Mouse (Mus musculus) common myeloid progenitor, adult 5-6 weeks (primary cell): ENCODE measurements around the gene Pip4k2a. TPM values are rescaled to one million over a fixed set of nuclear protein-coding genes. Genes with fewer than 3 reads are reported as not detected.
A peak's percentile ranks its signal among the peaks of the same experiment; 100 is the strongest.
"Not testable (repeated sequence)": the region's sequence is repeated elsewhere in the genome, so short reads cannot be mapped to it uniquely, and the experiment has no call there.

ENCODE experiments used
- ATAC-seq: replicated peaks from 2 replicates; pipeline ENCODE4 v1.8.0; 2016; ENCODE audit warnings: low read depth, mild to moderate bottlenecking, moderate TSS enrichment, inconsistent platforms; ENCODE audit not compliant: poor library complexity, severe bottlenecking
- total RNA-seq: library from RNA; stranded (forward); fragments of 200-1000, 187-1606 nt; gene quantifications from 2 replicates; pipeline ENCODE4 v1.2.3, GENCODE M21; 2017

Gene Pip4k2a
- total RNA-seq, 1 experiment from 2014 or later: 51.8 TPM

- ATAC-seq: no peak
Observed at GRCm38 (mm10) chr2:18909713-18910112, 88.2 kb downstream of the Pip4k2a start.

DNA sequence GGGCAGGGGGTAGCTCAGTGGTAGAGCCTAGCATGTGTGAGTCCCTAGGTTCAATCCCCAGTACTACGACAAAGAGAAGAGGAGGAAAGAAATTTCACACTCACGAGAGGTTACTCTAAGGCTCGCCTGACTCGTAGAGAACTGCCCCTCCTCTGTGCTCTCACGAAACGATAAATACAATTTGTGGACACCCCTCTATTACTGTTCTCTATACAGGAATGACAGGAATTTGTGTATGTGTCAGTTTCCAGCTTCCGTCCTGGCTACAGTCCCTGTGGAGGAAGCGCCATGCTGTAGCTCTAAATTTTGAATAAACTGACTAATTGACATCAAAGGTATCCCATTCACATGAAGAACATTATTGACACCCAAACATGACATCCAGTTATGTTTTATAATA, 90.7 kb downstream of the Pip4k2a start:
- ATAC-seq: no peak

DNA sequence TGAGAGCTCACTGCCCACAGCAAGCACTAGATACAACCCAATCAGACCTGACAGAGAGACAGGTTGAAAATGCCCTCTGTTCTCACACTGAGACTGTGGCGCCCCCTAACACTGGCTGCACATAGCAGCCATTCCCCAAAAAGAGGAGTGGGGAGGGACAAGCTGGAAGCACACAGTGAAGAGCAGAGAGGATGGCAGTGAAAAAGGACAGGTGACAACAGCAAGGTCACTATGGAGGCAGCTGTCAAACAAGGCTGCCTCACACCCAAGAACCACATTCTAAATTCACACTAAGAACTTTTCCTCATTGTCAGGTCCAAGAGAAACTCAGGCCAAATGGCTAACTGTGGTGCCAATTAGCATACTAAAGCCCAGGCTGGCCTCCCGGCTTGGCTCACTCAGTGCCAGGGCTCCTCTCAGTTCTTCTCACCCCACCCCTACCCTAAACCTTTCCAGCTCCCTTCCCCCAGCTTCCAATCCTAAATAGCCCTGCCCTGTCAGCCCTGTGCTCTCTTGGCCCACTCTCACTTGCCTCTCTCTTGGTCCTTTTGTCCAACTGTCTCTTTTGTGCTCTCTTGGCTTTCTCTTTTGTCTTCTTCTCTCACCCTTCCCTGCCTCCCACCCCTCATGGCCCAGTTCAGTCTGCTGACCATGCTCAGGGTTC, 91.4 kb downstream of the Pip4k2a start:
- no peak for ATAC-seq

DNA sequence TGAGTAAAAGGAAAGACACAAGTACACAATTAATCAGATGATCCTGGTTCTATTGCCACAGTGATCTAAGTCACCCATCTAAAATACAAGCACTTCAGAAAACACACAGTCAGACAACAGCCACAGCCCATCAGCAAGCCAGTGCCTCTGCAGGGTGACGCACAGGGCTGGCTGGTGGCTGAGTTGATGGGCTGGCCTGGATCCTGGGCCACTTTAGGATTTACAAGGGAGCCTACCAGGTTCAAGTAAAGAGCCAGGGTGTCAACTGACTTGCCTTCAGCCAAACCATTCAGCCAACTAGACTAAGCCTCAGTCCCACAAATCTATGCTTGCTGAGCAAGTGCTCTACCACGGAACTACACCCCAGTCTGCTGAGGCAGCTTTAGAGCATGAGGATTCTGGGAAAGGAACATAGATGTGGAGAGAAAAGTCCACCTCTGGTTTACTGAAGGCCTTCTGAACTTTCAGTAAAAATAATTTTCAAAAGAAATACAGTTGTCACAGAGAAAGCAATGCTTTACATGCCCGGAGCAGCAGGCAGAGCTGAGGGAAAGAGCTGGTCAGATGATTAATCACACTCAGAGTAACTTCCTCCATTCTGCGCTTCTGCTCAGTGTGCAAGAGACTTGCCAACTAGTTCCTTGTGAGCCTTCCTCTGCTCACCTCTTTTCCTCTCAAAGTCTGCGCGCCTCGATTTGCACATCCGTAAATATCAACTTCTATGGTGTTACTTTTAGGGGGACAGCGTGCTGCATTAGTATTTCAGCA, 94.4 kb downstream of the Pip4k2a start:
- peak; percentile 53 for ATAC-seq

- ATAC-seq: peak; percentile 31
Observed at GRCm38 (mm10) chr2:18901133-18901532, 96.8 kb downstream of the Pip4k2a start.

- no peak for ATAC-seq
Observed at GRCm38 (mm10) chr2:18900635-18901034, 97.3 kb downstream of the Pip4k2a start.

- ATAC-seq: peak; percentile 92
Observed at GRCm38 (mm10) chr2:18897742-18898256, 100.1 kb downstream of the Pip4k2a start.

DNA sequence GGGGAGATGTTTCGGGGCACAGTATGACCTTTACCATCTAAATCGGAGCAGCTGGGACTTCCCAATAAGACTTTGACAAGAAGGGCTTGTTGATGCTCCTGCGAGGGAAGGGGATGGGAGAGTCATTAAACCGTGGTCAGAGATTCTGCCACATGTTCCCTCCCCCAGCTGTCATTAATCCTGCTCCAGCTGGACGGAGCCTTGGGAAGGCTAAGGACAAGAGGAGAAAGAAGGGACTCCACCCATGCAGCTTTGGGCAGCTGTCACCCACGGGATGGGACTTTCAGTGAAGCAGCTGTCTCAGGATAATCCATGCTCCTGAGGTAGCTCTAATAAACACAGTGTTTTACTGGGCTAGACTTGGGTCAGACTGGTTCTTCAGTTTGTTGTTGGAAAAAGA, 101.9 kb downstream of the Pip4k2a start:
- no peak for ATAC-seq

- ATAC-seq: not testable (repeated sequence)
Observed at GRCm38 (mm10) chr2:18893336-18893735, 104.6 kb downstream of the Pip4k2a start.

- no peak for ATAC-seq
Observed at GRCm38 (mm10) chr2:18891991-18892537, 105.9 kb downstream of the Pip4k2a start.

DNA sequence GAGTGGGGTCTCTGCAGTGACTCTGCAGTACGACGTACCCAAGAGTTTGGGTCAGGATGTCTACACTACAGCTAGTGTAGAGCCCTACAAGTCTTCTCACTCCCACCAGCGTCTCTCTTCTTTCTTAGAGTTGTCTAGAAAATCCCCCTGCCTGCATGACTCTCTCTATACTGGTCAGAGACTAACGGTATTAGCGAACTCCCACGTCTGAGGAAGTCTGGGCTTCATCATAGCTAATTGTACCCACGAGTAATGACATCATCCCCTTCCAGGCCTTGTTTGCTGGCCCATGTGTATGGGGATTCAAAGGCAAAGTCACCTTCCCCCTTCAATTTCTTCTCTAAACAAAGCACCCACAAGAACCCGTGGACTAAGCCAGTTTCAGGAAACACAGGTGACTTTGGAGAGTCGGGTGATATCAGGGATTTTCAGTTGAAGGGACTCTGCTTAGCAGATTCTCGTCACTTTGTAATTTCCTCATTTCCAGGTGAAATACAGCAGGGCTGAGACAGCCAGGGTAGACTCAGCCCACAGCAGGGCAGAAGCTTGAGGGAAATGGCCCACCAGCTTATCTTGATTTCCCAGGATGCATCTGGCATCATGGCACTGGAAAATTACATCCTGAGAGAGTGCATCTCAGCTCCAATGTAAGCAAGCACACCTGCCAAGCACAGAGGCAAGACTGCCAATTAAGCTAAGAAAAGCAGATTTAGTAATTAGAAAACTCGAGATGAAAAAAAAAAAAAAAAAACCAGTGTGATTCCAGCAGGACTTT, 107.5 kb downstream of the Pip4k2a start:
- peak; percentile 63 for ATAC-seq

GRCm38 (mm10) chr2:18884277-18884676, 113.6 kb downstream of the Pip4k2a start:
- no peak for ATAC-seq

DNA sequence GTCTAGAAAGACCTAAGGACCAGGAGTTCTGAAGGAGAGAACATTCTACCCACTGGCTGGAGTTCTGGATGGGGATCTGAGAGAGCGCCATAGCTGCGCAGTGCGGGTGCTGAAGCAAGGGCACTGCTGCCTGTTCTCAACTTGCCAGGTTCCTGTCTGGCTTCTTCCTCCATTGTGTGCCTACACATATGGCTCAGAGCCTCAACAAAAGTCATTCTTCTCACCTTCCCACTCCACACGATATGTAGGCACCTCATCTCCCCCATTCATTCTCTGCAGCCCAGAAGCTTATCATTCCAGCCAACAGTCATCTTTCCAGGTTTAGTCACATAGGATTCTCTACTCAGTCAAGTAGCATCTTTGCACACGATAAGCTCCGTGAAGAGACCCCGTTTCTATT, 123.3 kb downstream of the Pip4k2a start:
- no peak for ATAC-seq

DNA sequence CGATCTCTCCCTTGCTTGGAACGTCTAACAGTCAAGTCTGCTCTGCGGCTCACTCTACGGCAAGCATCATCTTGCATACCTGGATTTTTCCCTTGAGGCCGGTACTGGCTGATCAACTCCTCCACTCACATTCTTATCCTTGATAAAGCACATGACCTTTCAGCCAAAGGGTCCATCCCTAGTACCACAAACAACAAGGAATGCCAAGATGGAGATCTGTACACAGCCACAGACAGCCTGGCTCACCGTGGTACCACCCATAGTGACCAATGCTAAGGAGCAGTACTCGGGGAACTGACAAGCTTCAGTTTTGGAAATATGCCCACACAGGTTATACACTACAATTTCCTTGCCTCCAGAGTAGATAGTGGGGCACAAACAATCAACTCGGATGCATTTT, 123.9 kb downstream of the Pip4k2a start:
- ATAC-seq: no peak

GRCm38 (mm10) chr2:18873440-18873839, 124.5 kb downstream of the Pip4k2a start:
- no peak for ATAC-seq

- ATAC-seq: peak; percentile 70
Observed at GRCm38 (mm10) chr2:18872797-18873196, 125.1 kb downstream of the Pip4k2a start.

- ATAC-seq: no peak
Observed at GRCm38 (mm10) chr2:18871087-18871486, 126.8 kb downstream of the Pip4k2a start.

GRCm38 (mm10) chr2:18867069-18867468, 130.9 kb downstream of the Pip4k2a start:
- ATAC-seq: peak; percentile 50; the same call in 1 of the 2 replicates

DNA sequence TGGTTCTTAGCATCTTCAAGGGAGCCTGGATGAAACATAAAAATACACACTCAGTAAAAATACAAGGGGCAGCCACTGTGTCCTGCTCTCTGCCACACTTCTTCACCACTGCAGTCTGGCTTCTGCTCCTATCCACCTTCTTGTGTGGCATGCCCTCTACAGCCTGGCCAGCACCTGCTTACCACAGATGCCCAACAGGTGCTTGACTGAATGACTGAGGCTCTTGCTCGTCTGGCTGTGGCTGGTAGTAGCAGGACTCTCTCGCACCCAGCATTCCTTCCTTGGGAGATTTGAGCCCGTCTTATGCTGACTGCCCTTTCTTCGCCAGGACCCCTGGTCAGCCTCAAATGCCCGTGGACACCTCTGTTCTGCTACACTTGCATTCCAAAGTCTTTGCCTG, 133.2 kb downstream of the Pip4k2a start:
- no peak for ATAC-seq

- no peak for ATAC-seq
Observed at GRCm38 (mm10) chr2:18861607-18862158, 136.2 kb downstream of the Pip4k2a start.
